Mouse (Mus musculus): ENCODE data around the gene Ppp1r11. TPM values are rescaled to one million over a fixed set of nuclear protein-coding genes. Genes with fewer than 3 reads are reported as not detected.

Gene Ppp1r11
- 21.2 and 37.5 TPM in 2 replicates for polyA plus RNA-seq (2011; ENCODE audit: insufficient read depth, insufficient read length, low replicate concordance, missing spikeins)

DNA sequence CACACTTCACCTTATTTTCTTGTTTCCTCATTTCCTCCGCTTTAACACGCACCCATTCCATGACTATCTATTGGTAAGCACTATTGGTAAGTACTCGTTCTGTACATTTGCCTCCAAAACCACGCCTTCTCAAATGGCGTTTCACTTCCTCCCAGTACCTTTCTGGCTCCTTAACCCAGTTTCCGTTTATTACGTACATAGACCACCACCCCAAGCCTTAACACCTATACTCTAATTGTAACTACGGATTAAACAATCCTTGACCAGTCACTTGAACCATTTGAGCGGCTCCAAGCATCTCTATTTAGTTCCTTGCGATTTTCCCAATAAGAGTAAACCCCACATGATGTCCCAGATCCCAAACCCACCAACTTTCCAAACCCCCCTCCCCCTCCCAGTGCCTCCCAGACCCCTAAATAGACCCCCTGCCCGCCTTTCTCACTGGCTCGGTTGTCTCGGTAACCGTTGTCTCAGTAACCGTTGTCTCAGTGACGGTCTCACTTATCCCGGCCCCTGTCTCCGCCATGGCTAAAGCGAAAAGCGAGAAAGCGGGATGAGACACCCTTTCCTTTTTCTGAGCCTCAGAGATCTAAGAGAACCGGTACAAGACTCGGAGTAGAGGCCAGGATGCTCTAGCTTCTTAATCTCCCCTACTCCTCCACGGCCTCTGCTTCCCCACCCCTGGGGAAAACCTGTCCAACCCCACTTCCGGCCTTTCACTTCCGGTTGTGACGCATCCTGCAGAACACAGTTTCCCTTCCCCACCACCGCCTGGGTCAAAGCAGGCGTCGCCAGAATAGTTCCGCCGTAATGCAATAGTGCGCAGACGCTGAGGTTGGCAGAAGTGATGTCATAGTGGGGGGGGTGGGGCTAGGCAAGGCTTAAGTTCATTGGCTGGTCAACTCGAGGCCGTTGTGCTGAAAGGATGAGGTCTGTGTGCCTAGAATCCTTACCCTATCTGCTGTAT is at the start of gene Ppp1r11:
TSS of gene Ppp1r11 (minus strand) at position 761 of the 967 bp plus-strand sequence.
- under 1% methylated on average over 36 of the region's 36 CpGs for WGBS
- H3K27ac ChIP-seq (ENCODE audit: control insufficient read depth, insufficient read depth, low read depth, low read length, poor library complexity), result peak within 1 kb of the TSS; percentile 69
- no peak for TF ChIP-seq CTCF (IDR thresholded peaks at IDR 0.05; ENCODE audit: control insufficient read depth, insufficient read depth, low read length)
- peak; percentile 29; the same call in 1 of the 2 replicates for TF ChIP-seq POLR2A (IDR thresholded peaks at IDR 0.05; ENCODE audit: borderline replicate concordance, control insufficient read depth, low read depth, low read length)
- H3K4me1 ChIP-seq (ENCODE audit: control insufficient read depth, insufficient read depth, low read length), result no peaks in the 10 kb centered on the region; the same call in 1 of the 2 replicates
- peak within 1 kb of the TSS; percentile 80 for H3K4me3 ChIP-seq (replicated peaks; ENCODE audit: control insufficient read depth, low read depth, low read length)

DNA sequence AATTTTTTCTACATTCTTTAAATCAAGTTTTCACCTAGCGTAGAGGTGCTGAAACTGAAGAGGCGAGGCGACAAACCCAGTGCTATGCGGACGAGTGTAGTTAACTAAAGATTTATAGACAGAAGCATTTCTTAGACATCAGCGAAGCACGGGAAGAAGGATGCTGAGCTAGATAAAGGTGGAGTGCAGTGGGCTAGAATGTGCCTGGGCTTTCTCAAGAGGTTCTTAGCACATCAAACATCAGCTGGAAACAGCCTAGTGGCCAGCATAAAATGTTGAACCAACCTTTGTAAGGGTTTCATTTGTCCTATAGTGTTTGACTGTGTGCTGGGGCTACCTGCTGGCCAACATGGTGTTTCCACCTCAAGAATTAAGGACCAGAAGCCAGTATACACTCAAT is 49.3 kb upstream of the Ppp1r11 start, which contains the start of gene Zfp57:
TSS of gene Zfp57 (plus strand) at position 301 of the 400 bp plus-strand sequence.
- H3K4me3 ChIP-seq (replicated peaks; ENCODE audit: control insufficient read depth, low read depth, low read length), result no peak within 1 kb of the TSS
- no peaks in the 10 kb centered on the region for H3K4me1 ChIP-seq (ENCODE audit: control insufficient read depth, insufficient read depth, low read length)
- no peak within 1 kb of the TSS for H3K27ac ChIP-seq (ENCODE audit: control insufficient read depth, insufficient read depth, low read depth, low read length, poor library complexity)
- TF ChIP-seq CTCF (IDR thresholded peaks at IDR 0.05; ENCODE audit: control insufficient read depth, insufficient read depth, low read length), result no peak
- TF ChIP-seq POLR2A (IDR thresholded peaks at IDR 0.05; ENCODE audit: borderline replicate concordance, control insufficient read depth, low read depth, low read length), result no peak
- WGBS, result 79% methylated on average over 7 of the region's 7 CpGs

DNA sequence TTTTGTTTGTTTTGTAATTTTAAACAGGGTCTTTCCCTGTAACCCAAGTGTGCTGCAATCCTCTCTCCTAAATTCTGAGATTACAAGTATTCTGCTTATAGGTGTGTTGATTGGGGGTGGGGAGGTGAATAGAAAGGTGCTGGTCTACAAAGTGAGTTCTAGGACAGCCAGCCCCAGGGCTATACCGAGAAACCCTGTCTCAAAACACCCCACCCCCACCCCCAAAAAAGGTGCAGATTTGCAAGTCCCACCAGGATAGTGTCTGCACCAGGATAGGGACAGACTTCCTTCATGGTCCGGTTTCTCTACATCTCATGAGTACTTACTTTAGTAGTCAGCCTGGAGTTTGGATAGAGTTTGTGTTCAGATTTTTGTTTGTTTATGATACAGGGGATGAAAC is 46.9 kb upstream of the Ppp1r11 start:
- Histone ChIP-seq H3K4me1 (ENCODE audit: control insufficient read depth, insufficient read depth, low read length) (no peaks in the 10 kb centered on the region), H3K4me3 (replicated peaks; ENCODE audit: control insufficient read depth, low read depth, low read length) (no peak overlapping the region), H3K27ac (ENCODE audit: control insufficient read depth, insufficient read depth, low read depth, low read length, poor library complexity) (no peak overlapping the region)
- 76% methylated on average over 2 of the region's 2 CpGs for WGBS
- TF ChIP-seq POLR2A (IDR thresholded peaks at IDR 0.05; ENCODE audit: borderline replicate concordance, control insufficient read depth, low read depth, low read length) (no peak), CTCF (IDR thresholded peaks at IDR 0.05; ENCODE audit: control insufficient read depth, insufficient read depth, low read length) (no peak)

DNA sequence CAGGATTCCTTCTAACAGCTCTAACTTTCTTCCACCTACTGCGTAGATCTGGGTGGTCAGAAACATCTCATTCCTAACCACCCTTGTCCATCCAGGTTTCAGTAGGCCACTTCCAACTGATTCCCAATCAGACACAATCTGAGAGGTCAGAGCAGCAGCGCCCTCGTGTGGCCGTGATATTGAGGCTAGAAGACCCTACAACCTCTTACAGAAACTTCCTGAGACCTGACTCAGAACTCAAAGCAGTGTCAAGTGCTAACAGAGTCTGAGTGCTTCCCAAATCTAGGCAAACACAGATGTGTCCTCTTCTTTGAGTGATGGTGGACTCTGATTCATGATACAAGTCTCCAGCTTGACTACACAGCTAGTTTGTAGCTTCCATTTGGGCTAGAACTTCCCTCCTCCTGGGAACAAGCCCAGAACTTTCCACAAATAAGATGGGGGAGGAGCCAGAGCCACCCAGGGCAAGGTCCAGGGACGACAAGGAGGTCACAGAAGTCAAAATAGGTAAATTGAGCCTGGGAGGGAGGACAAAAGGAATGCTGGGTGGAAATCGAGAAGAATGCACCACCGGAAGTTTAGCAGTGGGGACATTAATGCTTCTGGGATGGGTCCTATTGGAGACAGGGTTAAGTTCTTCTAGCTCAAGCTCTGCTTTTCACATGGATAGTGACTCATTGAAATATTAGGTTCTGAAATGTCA is 45.6 kb upstream of the Ppp1r11 start:
- no peak overlapping the region for H3K4me3 ChIP-seq (replicated peaks; ENCODE audit: control insufficient read depth, low read depth, low read length)
- H3K4me1 ChIP-seq (ENCODE audit: control insufficient read depth, insufficient read depth, low read length), result no peaks in the 10 kb centered on the region
- no peak overlapping the region for H3K27ac ChIP-seq (ENCODE audit: control insufficient read depth, insufficient read depth, low read depth, low read length, poor library complexity)
- TF ChIP-seq POLR2A (IDR thresholded peaks at IDR 0.05; ENCODE audit: borderline replicate concordance, control insufficient read depth, low read depth, low read length) (no peak), CTCF (IDR thresholded peaks at IDR 0.05; ENCODE audit: control insufficient read depth, insufficient read depth, low read length) (peak; percentile 80)
- 28% methylated on average over 7 of the region's 7 CpGs for WGBS

DNA sequence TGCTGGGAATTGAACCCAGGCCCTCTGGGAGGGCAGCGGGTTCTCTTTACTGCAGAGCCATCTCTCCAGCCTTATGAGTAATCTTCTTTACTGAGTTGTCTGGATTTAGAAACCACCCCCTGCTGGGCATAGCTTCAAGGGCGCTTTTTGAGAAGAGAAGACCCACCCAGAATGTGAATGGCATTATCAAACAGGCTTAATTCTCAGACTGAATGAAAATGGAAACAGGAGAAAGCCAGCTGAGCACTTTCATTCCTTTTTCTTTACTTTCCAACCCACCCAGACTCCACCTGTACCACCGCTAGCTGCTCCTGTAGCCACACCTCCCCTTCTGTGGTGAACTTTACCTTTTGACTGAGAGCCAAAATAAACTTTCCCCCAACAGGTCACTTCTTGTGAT is 43.9 kb upstream of the Ppp1r11 start:
- no peak for TF ChIP-seq POLR2A (IDR thresholded peaks at IDR 0.05; ENCODE audit: borderline replicate concordance, control insufficient read depth, low read depth, low read length)
- no peak for TF ChIP-seq CTCF (IDR thresholded peaks at IDR 0.05; ENCODE audit: control insufficient read depth, insufficient read depth, low read length)
- Histone ChIP-seq H3K4me1 (ENCODE audit: control insufficient read depth, insufficient read depth, low read length) (no peaks in the 10 kb centered on the region), H3K27ac (ENCODE audit: control insufficient read depth, insufficient read depth, low read depth, low read length, poor library complexity) (no peak overlapping the region), H3K4me3 (replicated peaks; ENCODE audit: control insufficient read depth, low read depth, low read length) (no peak overlapping the region)
- WGBS, result 77% methylated on average over 3 of the region's 3 CpGs

DNA sequence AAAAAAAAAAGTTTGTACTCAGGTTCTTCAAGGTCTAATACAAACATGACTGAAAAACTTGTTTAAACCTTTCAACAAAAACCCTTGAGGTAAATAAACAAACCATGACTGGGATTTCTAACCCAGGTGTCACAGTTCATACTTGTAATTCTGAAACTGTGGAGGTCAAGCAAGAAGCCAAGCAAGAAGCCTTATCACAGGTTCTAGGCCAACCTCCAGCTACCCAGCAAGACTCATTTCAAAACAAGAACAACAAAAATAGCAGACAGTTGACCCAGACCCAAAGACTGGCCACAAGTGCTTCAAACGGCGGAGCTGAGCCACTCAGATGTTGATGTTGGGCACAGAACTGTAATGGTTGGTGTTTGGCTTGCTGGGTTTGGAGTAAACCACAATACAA is 43.0 kb upstream of the Ppp1r11 start:
- Histone ChIP-seq H3K27ac (ENCODE audit: control insufficient read depth, insufficient read depth, low read depth, low read length, poor library complexity) (no peak overlapping the region), H3K4me3 (replicated peaks; ENCODE audit: control insufficient read depth, low read depth, low read length) (no peak overlapping the region), H3K4me1 (ENCODE audit: control insufficient read depth, insufficient read depth, low read length) (no peaks in the 10 kb centered on the region)
- WGBS, result 72% methylated on average over 2 of the region's 2 CpGs
- no peak for TF ChIP-seq CTCF (IDR thresholded peaks at IDR 0.05; ENCODE audit: control insufficient read depth, insufficient read depth, low read length)
- no peak for TF ChIP-seq POLR2A (IDR thresholded peaks at IDR 0.05; ENCODE audit: borderline replicate concordance, control insufficient read depth, low read depth, low read length)

DNA sequence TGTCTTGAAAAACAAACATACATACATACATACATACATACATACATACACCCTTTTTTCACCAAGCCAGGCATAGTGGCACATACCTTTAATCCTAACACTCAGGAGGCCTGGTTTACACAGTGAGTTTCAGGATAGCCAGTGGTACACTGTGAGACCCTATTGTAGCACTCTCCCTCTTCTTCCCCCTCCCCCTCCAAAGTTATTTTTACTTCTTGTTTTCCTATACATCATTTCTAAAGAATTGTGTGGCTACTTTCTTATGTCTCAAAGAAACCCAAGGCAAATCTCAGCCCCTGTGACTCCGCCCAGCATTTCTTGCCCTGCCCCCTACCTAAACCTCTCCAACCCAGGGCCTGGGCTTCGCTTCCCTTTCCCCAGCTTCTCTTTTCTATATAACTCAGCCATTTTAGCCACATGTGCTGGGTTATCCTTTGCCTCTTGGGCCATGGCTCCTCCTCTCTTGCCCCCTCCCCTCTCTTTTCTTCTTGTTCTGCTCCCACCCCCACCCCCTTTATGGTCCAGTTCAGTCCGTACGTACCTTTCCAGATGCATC is 42.3 kb upstream of the Ppp1r11 start:
- no peak for TF ChIP-seq CTCF (IDR thresholded peaks at IDR 0.05; ENCODE audit: control insufficient read depth, insufficient read depth, low read length)
- Histone ChIP-seq H3K27ac (ENCODE audit: control insufficient read depth, insufficient read depth, low read depth, low read length, poor library complexity) (no peak overlapping the region), H3K4me3 (replicated peaks; ENCODE audit: control insufficient read depth, low read depth, low read length) (no peak overlapping the region), H3K4me1 (ENCODE audit: control insufficient read depth, insufficient read depth, low read length) (no peaks in the 10 kb centered on the region)
- 70% methylated on average over 4 of the region's 4 CpGs for WGBS

All from bone marrow, adult 2 months (tissue).